Comparison of ENCODE assay signal across 26 mouse cellular contexts in the genomic region with DNA sequence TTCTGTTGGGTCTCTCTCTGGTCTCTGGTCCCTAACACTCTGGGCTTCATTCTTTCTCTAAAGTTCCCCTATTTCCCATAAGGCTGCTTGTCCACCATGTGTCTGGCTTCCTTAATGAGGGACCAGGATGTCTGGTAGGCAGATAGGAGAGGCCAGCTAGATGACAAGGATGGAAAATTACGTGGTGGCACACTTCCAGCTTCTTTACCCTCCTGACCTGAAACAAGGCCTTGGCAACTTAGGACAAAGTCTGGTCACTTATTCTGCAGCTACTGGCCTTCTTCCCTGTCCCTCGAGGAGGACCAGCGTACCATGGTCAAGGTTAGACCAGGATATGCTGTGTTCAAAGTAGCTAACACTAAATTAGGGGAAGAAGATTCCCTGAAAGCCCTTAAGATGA. TPM values are rescaled to one million over a fixed set of nuclear protein-coding genes. Genes with fewer than 3 reads are reported as not detected.
DNase-seq lines count a peak whose midpoint lies in the region.
"Had no signal": no experiment of that assay in that cellular context is flagged by ENCODE, and none has a peak within 500 bp of the region (broad histone marks: within the 10 kb centered on the region; RNA-seq: fewer than 3 reads in every experiment).

No protein-coding gene starts in this region.

- DNase-seq in kidney, adult 8-10 months = peak; percentile 54 to 78
- no peak for DNase-seq in kidney, postnatal 4 days
- peak; percentile 57 for DNase-seq in adrenal gland, adult 8-10 months
- DNase-seq in adrenal gland, postnatal 25 days = peak; percentile 43
- peak; percentile 73 to 74 for DNase-seq in kidney, postnatal 25 days
- no peak for DNase-seq in testis, postnatal 10 days (ENCODE audit: low spot score)
- no peak for DNase-seq in retina, embryonic 14.5 days (ENCODE audit: low spot score)
- DNase-seq: cerebellum, adult 11-12 months; cerebellum, adult 9-11 months; gastrocnemius, postnatal 25 days; heart, adult 11 months; heart, postnatal 36 days; liver, embryonic 13.5 days; lung, adult 2 months; lung, postnatal 10 days; right cerebral cortex, adult 18-20 months; spleen, adult 18-20 months; thymus, adult 18-20 months; thymus, postnatal 36 days had no signal

RNA-seq across cellular contexts. Expression of a gene that starts 24.6 kb away (rescaled TPM):
- total RNA-seq in adrenal gland, adult 8-10 months (2022) = not detected
- total RNA-seq in adrenal gland, postnatal 25 days (2021) = not detected in 2 replicates
- total RNA-seq: CH12.LX; gastrocnemius, adult 18-20 months; gastrocnemius, postnatal 25 days; heart, postnatal 36 days; layer of hippocampus, adult 8-10 months; layer of hippocampus, postnatal 25 days; left cerebral cortex, adult 8-10 months; left cerebral cortex, postnatal 36 days; neutrophil, adult 5-6 weeks had no signal

Comparison
In these comparisons a context has a peak if more than half of its experiments do, and no peak if none do; other contexts are left out.
1. DNase-seq: peak in kidney, adult 8-10 months (2 of 2), adrenal gland, adult 8-10 months (single experiment), adrenal gland, postnatal 25 days (single experiment) and kidney, postnatal 25 days (2 of 2); none in kidney, postnatal 4 days (0 of 2), testis, postnatal 10 days (single experiment) and retina, embryonic 14.5 days (single experiment).